Mouse (Mus musculus): ENCODE results near the gene Pex11b.

DNA sequence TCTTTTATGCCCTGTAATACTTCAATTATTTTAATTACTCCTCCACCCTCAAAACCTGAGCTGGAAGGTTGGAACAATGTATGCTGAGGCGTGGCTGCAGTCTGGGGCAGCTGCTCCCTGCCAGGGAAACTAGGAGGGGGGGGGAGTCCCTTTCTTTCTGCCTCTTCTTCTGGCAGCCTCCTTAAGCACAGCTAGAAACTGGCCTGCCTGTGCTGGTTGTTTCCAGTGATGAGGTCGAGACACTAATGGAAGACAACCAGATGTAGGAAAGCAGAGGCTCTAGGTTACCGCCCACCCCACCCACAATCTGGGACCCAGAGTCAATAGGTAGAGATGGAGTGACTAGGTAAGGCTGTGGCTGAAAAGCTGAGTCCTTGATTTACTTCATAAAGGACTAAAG, 40.5 kb downstream of the Pex11b start:
- no peak for TF ChIP-seq CTCF (IDR thresholded peaks at IDR 0.05; ENCODE audit: low read depth)
- no peak for TF ChIP-seq EP300 (IDR thresholded peaks at IDR 0.05; ENCODE audit: low read depth)
